Mouse (Mus musculus) layer of hippocampus, adult 9-10 months (tissue): Measurements from ENCODE around the gene Rptor.
A peak's percentile ranks its signal among the peaks of the same experiment; 100 is the strongest.

Source experiments
- DNase-seq: peaks from one replicate; pipeline ENCODE4 v3.0.0; 2022; ENCODE audit warnings: low spot score

The Rptor gene

DNA sequence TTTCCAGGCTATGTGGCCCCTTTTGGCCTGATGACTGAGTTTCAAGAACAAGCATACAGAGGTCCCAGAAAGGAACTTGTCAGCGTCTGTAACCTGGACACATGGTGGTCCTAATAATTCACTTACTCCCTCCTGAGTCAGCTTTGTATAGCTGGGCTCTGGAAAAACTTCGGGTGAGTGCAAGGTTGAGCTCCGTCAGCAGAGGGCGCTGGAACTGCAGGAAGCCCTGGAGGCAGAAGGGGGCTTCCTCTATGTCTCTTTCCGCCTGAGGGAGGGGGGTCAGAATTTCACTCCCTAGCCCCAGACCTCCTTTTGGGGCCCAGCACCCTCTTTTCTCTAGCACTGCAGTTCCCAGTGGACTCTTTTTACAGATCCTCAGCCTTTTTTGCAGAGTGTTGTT, 306.7 kb downstream of the Rptor start:
- DNase-seq, result peak; percentile 50

GRCm38 (mm10) chr11:119912845-119913244, 310.1 kb downstream of the Rptor start:
- DNase-seq, result no peak

GRCm38 (mm10) chr11:119913291-119913934, 310.7 kb downstream of the Rptor start, which contains the start of gene Chmp6:
Gene Chmp6 (plus strand): TSS chr11:119913441.
- DNase-seq, result peak; percentile 65

- no peak for DNase-seq
Observed at GRCm38 (mm10) chr11:119913935-119914314, 311.2 kb downstream of the Rptor start.

DNA sequence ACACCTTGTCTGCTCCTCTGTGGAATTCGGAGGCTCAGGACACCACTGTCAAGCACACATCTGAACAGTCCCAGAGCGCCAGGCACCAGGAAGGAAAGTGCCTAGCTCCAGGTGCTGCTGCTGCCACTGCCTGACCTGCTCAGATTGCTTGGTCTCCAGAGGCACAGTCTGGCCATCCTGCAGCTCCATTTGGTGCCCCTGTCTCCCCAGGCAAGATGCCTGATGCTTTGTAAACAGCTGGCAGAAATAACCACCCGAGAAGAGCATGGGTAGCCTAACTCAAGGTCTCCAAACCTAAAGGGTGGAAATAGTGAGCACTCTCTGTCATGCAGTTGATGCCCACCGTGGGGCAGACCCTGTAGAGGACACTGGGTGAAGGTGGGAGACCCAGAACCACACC, 311.7 kb downstream of the Rptor start:
- DNase-seq, result no peak

- no peak for DNase-seq
Observed at GRCm38 (mm10) chr11:119915666-119916065, 313.0 kb downstream of the Rptor start.

DNA sequence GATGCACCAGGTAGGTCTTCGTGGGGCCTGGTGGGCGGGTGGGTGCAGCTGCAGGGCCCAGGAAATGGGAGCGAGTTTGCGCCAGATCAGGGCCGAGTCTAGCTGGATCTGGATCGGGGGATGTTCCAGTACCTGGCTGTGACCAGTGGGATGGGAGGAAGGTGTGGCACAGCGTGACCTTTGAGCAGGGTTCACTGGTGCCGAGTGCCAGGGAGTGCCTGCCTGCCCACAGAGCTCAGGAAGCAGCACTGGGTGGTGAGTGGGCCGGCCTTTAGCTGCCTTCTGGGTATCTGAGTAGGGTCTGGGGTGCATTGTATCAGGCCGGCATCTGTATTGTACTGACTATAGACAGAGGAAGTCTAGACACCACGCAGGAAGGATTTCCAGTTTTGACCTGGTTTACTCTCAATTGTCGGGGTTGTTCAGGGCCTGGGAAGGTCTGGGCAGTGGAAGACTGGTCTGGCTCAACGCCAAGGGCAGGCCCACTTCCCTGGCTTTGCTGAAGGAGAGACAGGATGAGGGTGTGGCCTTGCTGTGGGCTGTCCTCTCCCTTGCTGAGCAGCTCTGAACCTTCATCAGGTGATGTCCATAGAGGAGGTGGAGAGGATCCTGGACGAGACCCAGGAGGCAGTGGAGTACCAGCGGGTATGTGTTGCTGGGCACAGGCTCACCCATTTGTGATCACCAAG, 313.5 kb downstream of the Rptor start:
- no peak for DNase-seq

GRCm38 (mm10) chr11:119916834-119917469, 314.2 kb downstream of the Rptor start:
- DNase-seq, result no peak

DNA sequence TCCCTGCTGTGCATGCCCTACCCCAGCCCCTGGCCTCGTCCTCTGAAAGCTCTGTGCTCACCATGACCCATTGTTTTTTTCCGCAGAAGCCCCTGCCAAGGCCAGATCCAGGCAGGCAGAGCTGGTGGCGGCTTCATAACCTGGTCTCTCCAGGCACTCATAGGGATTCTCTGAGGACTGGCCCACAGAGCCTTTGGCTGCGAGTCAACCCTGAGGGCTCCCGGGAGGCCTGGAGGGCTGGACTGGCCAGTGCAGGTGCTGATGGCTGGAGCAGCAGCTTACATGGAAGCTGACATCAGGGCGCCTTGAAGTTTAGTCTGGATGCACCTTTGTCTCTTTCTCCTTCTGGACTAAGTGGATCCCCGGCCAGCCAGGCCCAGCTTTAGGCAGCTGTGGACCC, 315.8 kb downstream of the Rptor start:
- no peak for DNase-seq

DNA sequence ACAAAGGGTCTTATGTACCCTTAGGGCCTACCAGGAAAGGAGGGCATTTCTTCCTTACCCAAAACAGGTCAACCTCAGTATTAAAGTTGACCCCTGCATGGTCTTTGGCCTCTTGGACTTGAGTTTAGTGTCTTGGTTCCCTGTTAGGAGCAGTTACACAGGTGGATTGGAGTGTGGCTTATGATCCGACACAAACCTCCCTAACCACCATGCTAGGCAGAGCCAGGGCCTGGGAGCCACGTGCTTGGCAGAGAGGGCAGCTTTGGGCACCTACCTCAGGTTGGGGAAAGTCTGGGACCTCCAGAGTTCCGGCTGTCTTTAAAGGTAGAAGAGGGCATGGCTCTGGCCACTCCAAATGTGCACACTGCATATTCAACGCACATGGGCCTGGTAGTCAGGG, 316.7 kb downstream of the Rptor start:
- DNase-seq, result no peak

- DNase-seq, result no peak
Observed at GRCm38 (mm10) chr11:119919897-119920296, 317.2 kb downstream of the Rptor start.

DNA sequence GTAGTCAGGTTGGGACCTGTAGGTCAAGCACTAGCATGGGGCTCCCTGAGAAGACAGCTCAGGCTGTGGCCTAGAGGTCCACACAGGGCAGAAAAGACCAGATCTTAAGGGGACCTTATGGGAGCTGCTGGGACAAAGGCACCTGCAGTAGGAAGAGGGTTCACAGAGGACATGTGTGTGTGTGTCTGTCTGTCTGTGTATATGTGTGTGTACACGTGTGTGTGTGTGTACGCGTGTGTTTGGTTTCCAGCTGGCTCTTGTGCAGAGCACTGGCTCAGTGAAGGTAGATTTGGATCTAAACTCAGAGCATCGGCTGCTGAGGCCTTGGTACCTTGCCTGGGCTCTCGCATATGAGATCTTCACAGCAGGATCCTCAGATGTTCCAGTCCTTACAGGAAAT, 318.0 kb downstream of the Rptor start:
- DNase-seq, result no peak

DNA sequence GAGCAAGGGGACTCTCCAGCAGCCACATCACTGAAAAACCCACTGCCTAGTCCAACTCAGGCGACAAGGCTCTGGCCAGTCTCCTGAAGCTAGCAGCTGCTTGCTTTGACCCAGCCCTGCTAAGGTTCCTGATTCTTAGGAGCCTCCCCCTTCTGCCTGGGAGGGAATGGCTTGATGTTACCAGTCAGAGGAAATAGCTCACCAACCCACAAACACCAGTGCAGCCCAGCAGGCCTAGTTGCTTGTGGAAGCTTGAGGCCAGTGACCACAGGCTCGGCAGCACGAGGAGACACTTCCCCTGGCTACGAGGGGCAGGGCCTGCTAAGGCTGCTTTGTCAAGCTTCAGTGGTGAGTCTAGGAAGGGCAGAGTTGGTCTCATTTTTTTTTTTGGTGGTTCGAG, 322.5 kb downstream of the Rptor start:
- no peak for DNase-seq

GRCm38 (mm10) chr11:119926762-119927161, 324.1 kb downstream of the Rptor start:
- no peak for DNase-seq

GRCm38 (mm10) chr11:119928023-119928681, 325.4 kb downstream of the Rptor start:
- DNase-seq, result no peak

- DNase-seq, result no peak
Observed at GRCm38 (mm10) chr11:119929603-119930265, 327.0 kb downstream of the Rptor start.

DNA sequence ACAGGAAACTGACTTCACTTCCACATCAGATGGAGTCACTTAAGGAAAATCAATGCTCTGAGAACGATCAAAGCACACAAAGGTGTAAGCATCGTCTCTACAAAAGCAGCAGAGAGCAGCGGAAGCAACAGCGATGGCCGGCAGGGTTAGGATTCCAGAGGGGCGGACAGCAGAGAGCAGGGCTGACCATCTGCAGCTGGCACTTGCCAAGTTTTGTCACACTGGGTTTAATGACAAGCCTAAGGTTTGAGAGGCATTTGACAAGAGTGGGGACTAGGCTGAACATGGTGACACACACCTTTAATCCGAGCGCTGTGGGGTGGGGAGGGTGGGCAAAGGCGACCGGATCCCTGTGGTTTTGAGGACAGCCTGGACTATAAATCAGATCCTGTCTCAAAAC, 329.1 kb downstream of the Rptor start:
- no peak for DNase-seq

DNA sequence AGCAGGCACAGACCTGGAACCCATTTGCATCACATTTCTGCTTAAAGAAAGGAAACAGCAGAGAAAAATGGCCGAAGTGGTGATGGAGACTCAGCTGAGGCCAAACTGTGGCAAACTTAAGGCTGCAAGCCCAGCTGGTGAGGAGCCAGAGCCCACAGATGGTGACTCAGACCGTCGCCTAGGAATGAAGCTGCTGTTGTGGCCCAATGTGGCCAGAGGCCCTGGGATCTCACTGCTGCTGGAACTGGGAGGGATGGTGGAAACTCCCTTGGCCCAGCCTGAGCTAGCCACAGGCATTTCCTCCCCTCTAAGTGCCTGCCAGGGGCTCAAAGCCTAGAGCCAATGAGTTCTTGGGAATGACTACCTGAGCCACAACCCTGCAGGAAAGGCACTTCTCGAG, 330.4 kb downstream of the Rptor start:
- no peak for DNase-seq

- DNase-seq, result no peak
Observed at GRCm38 (mm10) chr11:119933819-119934583, 331.3 kb downstream of the Rptor start.

- DNase-seq, result no peak
Observed at GRCm38 (mm10) chr11:119934773-119935172, 332.1 kb downstream of the Rptor start.

GRCm38 (mm10) chr11:119935457-119935856, 332.8 kb downstream of the Rptor start:
- no peak for DNase-seq

GRCm38 (mm10) chr11:119936456-119936855, 333.8 kb downstream of the Rptor start:
- DNase-seq, result no peak
